Mouse (Mus musculus) kidney, embryonic 14.5 days (tissue): Measurements from ENCODE around the gene OR5BS1P. TPM values are rescaled to one million over a fixed set of nuclear protein-coding genes. Genes with fewer than 3 reads are reported as not detected.
"Not testable (repeated sequence)": the region's sequence is repeated elsewhere in the genome, so short reads cannot be mapped to it uniquely, and the experiment has no call there.

Experiments used
- ATAC-seq: fragments of 200-750 bp; cut with Nextera tagmentation; 2 replicates; pipeline ENCODE4 v1.8.0; 2017; ENCODE audit warnings: moderate number of reproducible peaks, mild to moderate bottlenecking, moderate TSS enrichment, moderate library complexity; ENCODE audit not compliant: low FRiP score, low TSS enrichment
- H3K27ac ChIP-seq: fragments of 300-500 bp; sonication (generic); 2 replicates; pipeline ENCODE4 v1.5.1; 2014; ENCODE audit warnings: low read depth, mild to moderate bottlenecking, low read length, moderate library complexity, mixed read lengths
- H3K27me3 ChIP-seq: fragments of 300-500 bp; sonication (generic); 2 replicates; pipeline ENCODE4 v1.6.1; 2014; ENCODE audit warnings: mild to moderate bottlenecking, low read length; ENCODE audit not compliant: control insufficient read depth, insufficient read depth
- H3K36me3 ChIP-seq: fragments of 300-500 bp; sonication (generic); 2 replicates; pipeline ENCODE4 v1.6.1; 2014; ENCODE audit warnings: low read length, mixed read lengths; ENCODE audit not compliant: control insufficient read depth, insufficient read depth
- H3K4me1 ChIP-seq: fragments of 300-500 bp; sonication (generic); 2 replicates; pipeline ENCODE4 v1.6.1; 2014; ENCODE audit warnings: low read length, mixed read lengths; ENCODE audit not compliant: control insufficient read depth, insufficient read depth
- H3K4me2 ChIP-seq: fragments of 300-500 bp; sonication (generic); replicated peaks from 2 replicates; pipeline ENCODE4 v1.6.1; 2014; ENCODE audit warnings: low read depth, mild to moderate bottlenecking, low read length
- H3K4me3 ChIP-seq: fragments of 300-500 bp; sonication (generic); 2 replicates; pipeline ENCODE4 v1.5.1; 2014; ENCODE audit warnings: mild to moderate bottlenecking, low read length
- H3K9ac ChIP-seq: fragments of 300-500 bp; sonication (generic); 2 replicates; pipeline ENCODE4 v1.6.1; 2014; ENCODE audit warnings: low read depth, mild to moderate bottlenecking, low read length, moderate library complexity
- H3K9me3 ChIP-seq: fragments of 300-500 bp; sonication (generic); 2 replicates; pipeline ENCODE4 v1.6.1; 2016; ENCODE audit warnings: low read length; ENCODE audit not compliant: control insufficient read depth
- WGBS: fragments of 180-500 bp; shearing (Covaris S2); extraction: QIAGEN DNeasy Blood & Tissue Kit; methylation state at CpG from one replicate; pipeline ENCODE4 v1.1.7; 2014; 5-methylcytosine and 5-hydroxymethylcytosine counted together
- polyA plus RNA-seq: library from polyadenylated mRNA; unstranded; fragments of >200 nt; fragmentation: Nextera tagmentation; extraction: Ambion mirVana; gene quantifications from 2 replicates; pipeline ENCODE4 v1.2.1, GENCODE M21; 2014

Gene OR5BS1P
- polyA plus RNA-seq, result not detected in 2 replicates

GRCm38 (mm10) chr15:98469596-98469995 lies at the start of gene OR5BS1P:
Gene OR5BS1P, plus strand, starts transcription at chr15:98469896.
- H3K9ac ChIP-seq, result no peak within 1 kb of the TSS
- 93% methylated on average over 4 of the region's 4 CpGs for WGBS
- no peaks in the 10 kb centered on the region for H3K36me3 ChIP-seq
- no peaks in the 10 kb centered on the region for H3K9me3 ChIP-seq
- ATAC-seq, result no peak
- no peak within 1 kb of the TSS for H3K27ac ChIP-seq
- H3K27me3 ChIP-seq, result no peaks in the 10 kb centered on the region
- H3K4me1 ChIP-seq, result no peaks in the 10 kb centered on the region
- no peak within 1 kb of the TSS for H3K4me2 ChIP-seq
- H3K4me3 ChIP-seq, result no peak within 1 kb of the TSS

- no peak overlapping the region for H3K27ac ChIP-seq
- H3K4me1 ChIP-seq, result no peaks in the 10 kb centered on the region
- H3K36me3 ChIP-seq, result no peaks in the 10 kb centered on the region
- no peak overlapping the region for H3K4me2 ChIP-seq
- no peak overlapping the region for H3K9ac ChIP-seq
- no peaks in the 10 kb centered on the region for H3K9me3 ChIP-seq
- no peak for ATAC-seq
- H3K27me3 ChIP-seq, result no peaks in the 10 kb centered on the region
- WGBS, result 61% methylated on average over 4 of the region's 4 CpGs
- H3K4me3 ChIP-seq, result no peak overlapping the region
Observed at GRCm38 (mm10) chr15:98420897-98421296, 48.8 kb upstream of the OR5BS1P start.

- no peak overlapping the region for H3K4me3 ChIP-seq
- H3K36me3 ChIP-seq, result no peaks in the 10 kb centered on the region
- H3K27me3 ChIP-seq, result no peaks in the 10 kb centered on the region
- WGBS, result 63% methylated on average over 14 of the region's 14 CpGs
- no peak for ATAC-seq
- H3K4me1 ChIP-seq, result no peaks in the 10 kb centered on the region
- H3K9me3 ChIP-seq, result no peaks in the 10 kb centered on the region
- no peak overlapping the region for H3K9ac ChIP-seq
- no peak overlapping the region for H3K27ac ChIP-seq
- peak overlapping the region; percentile 12; the same call in 1 of the 2 replicates for H3K4me2 ChIP-seq
Observed at GRCm38 (mm10) chr15:98424326-98424725, 45.4 kb upstream of the OR5BS1P start.

GRCm38 (mm10) chr15:98424753-98425152 lies 44.9 kb upstream of the OR5BS1P start:
- 30% methylated on average over 6 of the region's 6 CpGs for WGBS
- Histone ChIP-seq H3K27me3 (no peaks in the 10 kb centered on the region), H3K9ac (no peak overlapping the region), H3K27ac (no peak overlapping the region), H3K9me3 (no peaks in the 10 kb centered on the region), H3K4me2 (peak overlapping the region; percentile 12; the same call in 1 of the 2 replicates), H3K4me3 (no peak overlapping the region), H3K36me3 (no peaks in the 10 kb centered on the region), H3K4me1 (no peaks in the 10 kb centered on the region)
- no peak for ATAC-seq

- H3K27me3 ChIP-seq, result no peaks in the 10 kb centered on the region
- no peaks in the 10 kb centered on the region for H3K9me3 ChIP-seq
- 34% methylated on average over 7 of the region's 7 CpGs for WGBS
- H3K4me1 ChIP-seq, result no peaks in the 10 kb centered on the region
- H3K4me3 ChIP-seq, result no peak overlapping the region
- no peak overlapping the region for H3K9ac ChIP-seq
- H3K36me3 ChIP-seq, result no peaks in the 10 kb centered on the region
- no peak overlapping the region for H3K27ac ChIP-seq
- ATAC-seq, result no peak
- no peak overlapping the region for H3K4me2 ChIP-seq
Observed at GRCm38 (mm10) chr15:98425188-98425587, 44.5 kb upstream of the OR5BS1P start.

GRCm38 (mm10) chr15:98430925-98431324 lies 38.8 kb upstream of the OR5BS1P start, which contains the start of gene Olfr282:
Gene Olfr282, plus strand, starts transcription at chr15:98431225.
- not testable (repeated sequence) for H3K9ac ChIP-seq, H3K27me3 ChIP-seq, H3K4me1 ChIP-seq, H3K4me2 ChIP-seq, H3K4me3 ChIP-seq, H3K27ac ChIP-seq, H3K36me3 ChIP-seq, ATAC-seq, H3K9me3 ChIP-seq
- 74% methylated on average over 5 of the region's 5 CpGs for WGBS

- no peak overlapping the region for H3K4me3 ChIP-seq
- no peak overlapping the region for H3K9ac ChIP-seq
- H3K4me2 ChIP-seq, result no peak overlapping the region
- no peaks in the 10 kb centered on the region for H3K36me3 ChIP-seq
- H3K4me1 ChIP-seq, result no peaks in the 10 kb centered on the region
- H3K27me3 ChIP-seq, result no peaks in the 10 kb centered on the region
- WGBS, result 77% methylated on average over 3 of the region's 3 CpGs
- no peaks in the 10 kb centered on the region for H3K9me3 ChIP-seq
- no peak for ATAC-seq
- H3K27ac ChIP-seq, result no peak overlapping the region
Observed at GRCm38 (mm10) chr15:98444561-98444960, 25.1 kb upstream of the OR5BS1P start.

GRCm38 (mm10) chr15:98448521-98448920 lies 21.2 kb upstream of the OR5BS1P start:
- no peaks in the 10 kb centered on the region for H3K4me1 ChIP-seq
- no peak for ATAC-seq
- 56% methylated on average over 4 of the region's 4 CpGs for WGBS

GRCm38 (mm10) chr15:98452288-98452687 lies 17.4 kb upstream of the OR5BS1P start, which contains the start of gene Olfr281:
Gene Olfr281, plus strand, starts transcription at chr15:98452588.
- H3K9me3 ChIP-seq, result no peaks in the 10 kb centered on the region
- no peak for ATAC-seq
- no peak within 1 kb of the TSS for H3K9ac ChIP-seq
- H3K27ac ChIP-seq, result no peak within 1 kb of the TSS
- no peaks in the 10 kb centered on the region for H3K36me3 ChIP-seq
- H3K4me3 ChIP-seq, result no peak within 1 kb of the TSS
- no peaks in the 10 kb centered on the region for H3K27me3 ChIP-seq
- WGBS, result 89% methylated on average over 7 of the region's 7 CpGs
- no peak within 1 kb of the TSS for H3K4me2 ChIP-seq
- H3K4me1 ChIP-seq, result no peaks in the 10 kb centered on the region

More at GRCm38 (mm10) chr15:98448521-98448920, 21.2 kb upstream of the OR5BS1P start:
- Histone ChIP-seq H3K9me3 (no peaks in the 10 kb centered on the region), H3K4me3 (no peak overlapping the region), H3K36me3 (no peaks in the 10 kb centered on the region), H3K27ac (no peak overlapping the region), H3K4me2 (no peak overlapping the region), H3K27me3 (no peaks in the 10 kb centered on the region), H3K9ac (no peak overlapping the region)
